Mouse (Mus musculus) liver, embryonic 14.5 days (tissue): ENCODE data around the gene Spag9. TPM values are rescaled to one million over a fixed set of nuclear protein-coding genes. Genes with fewer than 3 reads are reported as not detected.

Source experiments
- ATAC-seq: fragments of 200-750 bp; cut with Nextera tagmentation; 2 replicates; pipeline ENCODE4 v1.8.0; 2017; ENCODE audit warnings: moderate number of reproducible peaks, mild to moderate bottlenecking, moderate library complexity; ENCODE audit not compliant: insufficient read depth
- DNase-seq, 3 experiments: peaks; one replicate each; pipeline ENCODE4 v3.0.0-alpha.2; 2012 to 2013; ENCODE audit warnings: low read depth in 3 of 3, low spot score in 3 of 3
- H3K27ac ChIP-seq: fragments of 300-500 bp; sonication (generic); 2 replicates; pipeline ENCODE4 v1.5.1; 2014; ENCODE audit warnings: moderate library complexity, mild to moderate bottlenecking, control low read depth, inconsistent platforms
- H3K27me3 ChIP-seq: fragments of 300-500 bp; sonication (generic); 2 replicates; pipeline ENCODE4 v1.6.1; 2014; ENCODE audit warnings: mild to moderate bottlenecking, low read length, moderate library complexity; ENCODE audit not compliant: control insufficient read depth, insufficient read depth
- H3K36me3 ChIP-seq: fragments of 300-500 bp; sonication (generic); replicated peaks from 2 replicates; pipeline ENCODE4 v1.6.1; 2014; ENCODE audit warnings: low read depth; ENCODE audit not compliant: control insufficient read depth, insufficient read depth
- H3K4me1 ChIP-seq, 2 experiments: fragments of 200-500 bp in 1 of 2; fragments of 300-500 bp in 1 of 2; sonication (generic) in 1 of 2; replicated peaks; 2 replicates each; pipeline ENCODE4 v1.6.1; 2012 to 2014; ENCODE audit warnings: antibody characterized with exemption in 1 of 2, inconsistent platforms in 1 of 2, low read length in 1 of 2; ENCODE audit not compliant: control insufficient read depth in 2 of 2, insufficient read depth in 2 of 2
- H3K4me2 ChIP-seq: fragments of 300-500 bp; sonication (generic); 2 replicates; pipeline ENCODE4 v1.6.1; 2014; ENCODE audit warnings: low read depth, mild to moderate bottlenecking, control low read depth, moderate library complexity
- H3K4me3 ChIP-seq, 2 experiments: fragments of 200-500 bp in 1 of 2; fragments of 300-500 bp in 1 of 2; sonication (generic) in 1 of 2; 2 replicates each; pipeline ENCODE4 v1.5.1; 2012 to 2014; ENCODE audit warnings: low read depth in 2 of 2, low read length in 2 of 2, mild to moderate bottlenecking in 2 of 2, control low read depth in 1 of 2, inconsistent platforms in 1 of 2, moderate library complexity in 1 of 2; ENCODE audit not compliant: insufficient read depth in 1 of 2
- H3K9ac ChIP-seq: fragments of 300-500 bp; sonication (generic); replicated peaks from 2 replicates; pipeline ENCODE4 v1.6.1; 2014; ENCODE audit warnings: mild to moderate bottlenecking, control low read depth, moderate library complexity
- H3K9me3 ChIP-seq: fragments of 300-500 bp; sonication (generic); 2 replicates; pipeline ENCODE4 v1.6.1; 2016; ENCODE audit warnings: low read length, mixed read lengths; ENCODE audit not compliant: control insufficient read depth
- CTCF ChIP-seq: IDR thresholded peaks from 2 replicates; pipeline ENCODE4 v1.5.1; 2016; ENCODE audit warnings: antibody characterized with exemption, low read depth, control low read depth
- EP300 ChIP-seq: IDR thresholded peaks from 2 replicates; pipeline ENCODE4 v1.6.1; 2016; ENCODE audit warnings: antibody characterized with exemption, low read depth
- WGBS: fragments of 180-500 bp; shearing (Covaris S2); extraction: QIAGEN DNeasy Blood & Tissue Kit; methylation state at CpG from one replicate; pipeline ENCODE4 v1.1.7; 2014; ENCODE audit not compliant: insufficient replicate concordance; 5-methylcytosine and 5-hydroxymethylcytosine counted together
- polyA plus RNA-seq, 2 experiments: library from polyadenylated mRNA; depleted of rRNA in 1 of 2; stranded (reverse) in 1 of 2; unstranded in 1 of 2; fragments of >200 nt; fragmentation: Nextera tagmentation in 1 of 2; extraction: Ambion mirVana in 1 of 2; gene quantifications; 2 replicates each; pipeline versions ENCODE4 v1.2.1 to v1.2.3; 2012 to 2014

The Spag9 gene
- polyA plus RNA-seq, 2 experiments: 6.9 to 10.8 TPM

GRCm38 (mm10) chr11:94148931-94149491 lies 153.1 kb downstream of the Spag9 start:
- Histone ChIP-seq H3K4me1 (no peaks in the 10 kb centered on the region), H3K36me3 (no peaks in the 10 kb centered on the region), H3K4me2 (peak overlapping the region; percentile 60), H3K9ac (no peak overlapping the region), H3K4me3 (peak overlapping the region; percentile 6 to 39; a peak in 2 of 4 replicates), H3K27ac (no peak overlapping the region), H3K27me3 (peaks cover 25% of the 10 kb centered on the region), H3K9me3 (no peaks in the 10 kb centered on the region)
- TF ChIP-seq CTCF: no peak
- no peak for TF ChIP-seq EP300
- DNase-seq (no peak), ATAC-seq (no peak)
- under 1% methylated on average over 46 of the region's 46 CpGs for WGBS

GRCm38 (mm10) chr11:94149509-94150259 lies 153.8 kb downstream of the Spag9 start:
- 19% methylated on average over 16 of the region's 16 CpGs for WGBS
- no peaks in the 10 kb centered on the region for H3K36me3 ChIP-seq
- no peak overlapping the region for H3K9ac ChIP-seq
- H3K27me3 ChIP-seq: peaks cover 25% of the 10 kb centered on the region
- peak overlapping the region; percentile 6 to 39; a peak in 1 of 4 replicates for H3K4me3 ChIP-seq
- DNase-seq (no peak), ATAC-seq (no peak)
- TF ChIP-seq CTCF: no peak
- no peak for TF ChIP-seq EP300
- H3K9me3 ChIP-seq: no peaks in the 10 kb centered on the region
- H3K4me1 ChIP-seq: no peaks in the 10 kb centered on the region
- H3K4me2 ChIP-seq: peak overlapping the region; percentile 60
- no peak overlapping the region for H3K27ac ChIP-seq

- no peak overlapping the region for H3K4me2 ChIP-seq
- no peak overlapping the region for H3K4me3 ChIP-seq
- no peak overlapping the region for H3K9ac ChIP-seq
- DNase-seq (no peak), ATAC-seq (no peak)
- peaks cover 25% of the 10 kb centered on the region for H3K27me3 ChIP-seq
- H3K4me1 ChIP-seq: no peaks in the 10 kb centered on the region
- 42% methylated on average over 25 of the region's 25 CpGs for WGBS
- H3K9me3 ChIP-seq: no peaks in the 10 kb centered on the region
- TF ChIP-seq CTCF: no peak
- TF ChIP-seq EP300: no peak
- H3K36me3 ChIP-seq: no peaks in the 10 kb centered on the region
- no peak overlapping the region for H3K27ac ChIP-seq
Measured at GRCm38 (mm10) chr11:94150519-94151470, 154.9 kb downstream of the Spag9 start.

- H3K4me2 ChIP-seq: no peak overlapping the region
- H3K36me3 ChIP-seq: no peaks in the 10 kb centered on the region
- WGBS: 53% methylated on average over 3 of the region's 3 CpGs
- no peak overlapping the region for H3K9ac ChIP-seq
- TF ChIP-seq CTCF: no peak
- no peak for TF ChIP-seq EP300
- no peak overlapping the region for H3K27ac ChIP-seq
- no peaks in the 10 kb centered on the region for H3K4me1 ChIP-seq
- ATAC-seq (no peak), DNase-seq (no peak)
- no peak overlapping the region for H3K4me3 ChIP-seq
- no peaks in the 10 kb centered on the region for H3K9me3 ChIP-seq
- H3K27me3 ChIP-seq: peaks cover 13% of the 10 kb centered on the region
Measured at GRCm38 (mm10) chr11:94154201-94154600, 158.3 kb downstream of the Spag9 start.
